Mouse (Mus musculus) liver, adult 2 months (tissue): Measurements from ENCODE around the gene Tnfrsf14.

Experiments
- CTCF ChIP-seq: fragments of 200-500 bp; IDR thresholded peaks from 2 replicates; pipeline ENCODE4 v1.5.1; 2011; ENCODE audit warnings: low read depth, low read length, control low read depth
- POLR2A ChIP-seq: fragments of 200-500 bp; IDR thresholded peaks from 2 replicates; pipeline ENCODE4 v1.6.1; 2011; ENCODE audit warnings: low read length, control low read depth; ENCODE audit not compliant: insufficient read depth; ENCODE audit errors: extremely low read depth

- TF ChIP-seq CTCF (peak; percentile 96), POLR2A (no peak)
These were observed 50.4 kb downstream of the Tnfrsf14 start for GRCm38 (mm10) chr4:154877864-154878548.
